ENCODE assay signal across 27 mouse cellular contexts in genomic region chr5:66191185-66191503, GRCm38 (mm10).
"Had no signal": no experiment of that assay in that cellular context is flagged by ENCODE, and none has a peak within 500 bp of the region (broad histone marks: within the 10 kb centered on the region; RNA-seq: fewer than 3 reads in every experiment).

No protein-coding gene starts in this region.

- H3K9me3 ChIP-seq: heart, embryonic 10.5 days; heart, embryonic 13.5 days; heart, embryonic 15.5 days; hindbrain, embryonic 13.5 days; hindbrain, embryonic 15.5 days; kidney, embryonic 15.5 days; limb, embryonic 10.5 days; limb, embryonic 12.5 days; liver, embryonic 13.5 days had no signal

- H3K36me3 ChIP-seq: heart, embryonic 10.5 days; heart, embryonic 13.5 days; heart, embryonic 15.5 days; hindbrain, embryonic 13.5 days; hindbrain, embryonic 15.5 days; kidney, embryonic 15.5 days; limb, embryonic 10.5 days; limb, embryonic 12.5 days; liver, embryonic 13.5 days had no signal

- H3K4me2 ChIP-seq: heart, embryonic 13.5 days; heart, embryonic 15.5 days; hindbrain, embryonic 13.5 days; hindbrain, embryonic 15.5 days; kidney, embryonic 15.5 days; limb, embryonic 12.5 days; liver, embryonic 11.5 days; liver, embryonic 13.5 days had no signal

- DNase-seq: gastrocnemius, postnatal 14 days; gastrocnemius, postnatal 36 days; heart, adult 18-20 months; heart, postnatal 14 days; heart, postnatal 36 days; kidney, adult 11 months; kidney, adult 2 months; kidney, adult 9 months; kidney, postnatal 14 days; kidney, postnatal 36 days; layer of hippocampus, adult 9-11 months; layer of hippocampus, postnatal 36 days; liver; liver, embryonic 13.5 days had no signal

- H3K4me3 ChIP-seq: heart, embryonic 10.5 days; heart, embryonic 13.5 days; heart, embryonic 15.5 days; hindbrain, embryonic 13.5 days; hindbrain, embryonic 15.5 days; kidney, embryonic 15.5 days; left cerebral cortex, adult 2 months; limb, embryonic 10.5 days; limb, embryonic 12.5 days; liver, embryonic 13.5 days had no signal

- ATAC-seq: hindbrain, postnatal 0 days; intestine, embryonic 16.5 days had no signal

- H3K27me3 ChIP-seq: heart, embryonic 13.5 days; heart, embryonic 15.5 days; hindbrain, embryonic 13.5 days; hindbrain, embryonic 15.5 days; kidney, embryonic 15.5 days; limb, embryonic 12.5 days; liver, embryonic 13.5 days had no signal

- H3K27ac ChIP-seq: heart, embryonic 10.5 days; heart, embryonic 13.5 days; heart, embryonic 15.5 days; hindbrain, embryonic 13.5 days; hindbrain, embryonic 15.5 days; hindbrain, postnatal 0 days; kidney, embryonic 15.5 days; kidney, postnatal 0 days; left cerebral cortex, adult 2 months; limb, embryonic 10.5 days; limb, embryonic 12.5 days; liver, embryonic 13.5 days had no signal

- H3K9ac ChIP-seq: heart, embryonic 13.5 days; heart, embryonic 15.5 days; hindbrain, embryonic 13.5 days; hindbrain, embryonic 15.5 days; kidney, embryonic 15.5 days; limb, embryonic 12.5 days; liver, embryonic 13.5 days had no signal

- H3K4me1 ChIP-seq: heart, embryonic 10.5 days; heart, embryonic 13.5 days; heart, embryonic 15.5 days; hindbrain, embryonic 13.5 days; hindbrain, embryonic 15.5 days; limb, embryonic 10.5 days; limb, embryonic 12.5 days; liver, embryonic 13.5 days had no signal
